Mouse (Mus musculus): ENCODE results near the gene Igfbp6.

Gene Igfbp6

DNA sequence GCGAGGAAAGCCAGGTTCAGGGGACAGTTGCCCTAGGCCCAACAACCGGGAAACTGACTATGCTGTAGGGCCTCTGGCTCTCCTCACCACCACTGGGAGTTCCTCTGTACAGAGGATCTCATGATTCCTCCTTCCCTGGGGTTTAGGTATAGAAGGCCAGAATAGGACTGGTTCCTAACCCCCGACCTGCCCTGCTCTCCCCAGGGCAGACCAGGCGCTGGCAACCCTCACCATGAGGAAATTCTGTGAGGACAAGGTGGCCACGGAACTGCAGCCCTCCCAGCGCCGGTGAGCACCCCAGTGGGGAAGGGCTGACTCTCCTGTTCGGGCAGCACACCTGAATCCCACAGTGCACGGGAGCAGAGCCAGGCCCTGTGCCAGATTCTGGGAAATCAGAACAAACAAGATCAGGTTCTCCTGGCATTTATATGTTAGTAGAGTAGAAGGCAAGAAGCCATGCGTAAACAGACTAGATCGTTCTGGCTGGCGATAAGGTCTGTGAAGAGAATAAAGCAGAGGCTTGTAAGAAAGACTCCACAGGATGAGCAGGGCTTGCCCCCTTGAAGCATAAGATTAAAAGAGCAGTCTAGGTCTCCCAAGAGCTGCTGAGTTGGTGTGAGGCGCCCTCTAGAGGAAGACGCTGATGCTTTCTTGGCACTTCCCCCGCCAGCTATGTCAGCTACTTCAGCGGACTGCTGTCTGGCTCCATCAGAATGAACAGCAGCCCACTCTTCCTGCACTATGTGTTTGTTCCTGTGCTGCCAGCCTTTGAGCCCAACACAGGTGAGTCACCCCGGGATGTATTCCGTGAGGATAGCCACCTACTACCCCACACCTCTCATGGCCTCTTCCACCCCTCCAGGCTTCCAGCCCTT lies 35.3 kb upstream of the Igfbp6 start:
- no peak for DNase-seq (ENCODE audit: low spot score)

DNA sequence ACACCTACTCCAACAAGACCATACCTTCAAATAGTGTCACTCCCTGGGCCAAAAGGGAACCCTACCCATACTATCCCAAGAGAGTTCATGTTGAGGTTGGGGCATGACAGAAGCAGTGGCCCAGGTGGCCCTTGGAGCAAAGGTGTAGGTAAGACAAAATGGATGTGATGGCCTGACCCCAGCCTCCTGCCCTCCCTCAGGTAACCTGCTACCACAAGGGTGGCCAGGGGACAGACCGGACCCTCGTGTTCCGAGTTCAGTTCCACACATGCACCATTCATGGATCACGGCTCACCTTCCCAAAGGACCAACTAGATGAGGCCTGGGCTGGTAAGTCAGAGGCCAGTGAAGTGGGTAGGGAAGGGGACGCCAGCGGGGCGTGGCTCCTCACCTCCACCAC lies 33.9 kb upstream of the Igfbp6 start:
- DNase-seq (ENCODE audit: low spot score), result no peak

- DNase-seq (ENCODE audit: low spot score), result no peak
Measured at GRCm38 (mm10) chr15:102110701-102111494, 33.3 kb upstream of the Igfbp6 start.

DNA sequence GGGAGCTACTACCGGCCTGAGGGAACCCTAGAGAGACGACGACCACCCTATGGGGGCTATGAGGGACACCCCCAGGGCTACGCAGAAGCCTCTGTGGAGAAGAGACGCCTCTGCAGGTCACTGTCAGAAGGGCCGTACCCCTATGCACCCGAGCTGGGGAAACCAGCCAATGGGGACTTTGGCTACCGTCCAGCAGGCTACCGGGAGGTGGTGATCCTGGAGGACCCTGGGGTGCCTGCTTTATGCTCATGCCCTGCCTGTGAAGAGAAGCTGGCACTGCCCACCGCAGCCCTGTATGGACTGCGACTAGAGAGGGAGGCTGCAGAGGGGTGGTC lies 32.7 kb upstream of the Igfbp6 start:
- no peak for DNase-seq (ENCODE audit: low spot score)

- DNase-seq (ENCODE audit: low spot score), result no peak
Measured at GRCm38 (mm10) chr15:102112181-102112580, 32.0 kb upstream of the Igfbp6 start.

DNA sequence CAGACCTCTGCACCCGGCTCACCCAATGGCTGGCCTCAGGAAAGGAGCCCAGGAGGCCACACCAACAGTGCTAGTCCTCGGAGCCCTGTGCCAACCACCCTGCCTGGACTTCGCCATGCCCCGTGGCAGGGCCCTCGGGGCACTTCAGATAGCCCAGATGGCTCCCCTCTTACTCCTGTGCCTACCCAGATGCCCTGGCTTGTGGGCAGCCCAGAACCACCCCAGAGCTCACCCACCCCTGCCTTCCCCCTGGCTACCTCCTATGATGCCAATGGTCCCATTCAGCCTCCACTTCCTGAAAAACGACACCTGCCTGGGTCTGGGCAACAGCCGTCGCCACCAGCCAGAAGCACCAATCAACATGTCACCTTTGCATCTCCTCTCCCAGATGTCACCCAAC lies 31.3 kb upstream of the Igfbp6 start:
- DNase-seq (ENCODE audit: low spot score), result no peak

DNA sequence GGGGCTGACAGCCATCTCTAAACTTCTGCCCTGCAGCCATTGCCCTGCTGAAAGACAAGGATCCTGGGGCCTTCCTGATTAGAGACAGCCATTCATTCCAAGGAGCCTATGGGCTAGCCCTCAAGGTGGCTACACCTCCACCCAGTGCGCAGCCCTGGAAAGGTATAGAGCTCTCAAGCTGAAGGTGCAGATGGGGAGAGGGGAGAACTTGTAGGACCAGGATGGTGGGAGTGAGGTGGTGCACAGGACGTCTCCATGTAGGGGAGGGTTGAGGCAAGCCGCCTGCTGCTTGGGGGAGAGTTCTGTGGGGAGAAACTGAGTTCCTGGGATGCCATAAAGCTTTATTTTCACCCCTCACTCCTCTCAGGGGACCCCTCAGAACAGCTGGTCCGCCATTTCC lies 30.5 kb upstream of the Igfbp6 start:
- DNase-seq (ENCODE audit: low spot score), result no peak

- no peak for DNase-seq (ENCODE audit: low spot score)
Measured at GRCm38 (mm10) chr15:102114651-102115260, 29.4 kb upstream of the Igfbp6 start.

DNA sequence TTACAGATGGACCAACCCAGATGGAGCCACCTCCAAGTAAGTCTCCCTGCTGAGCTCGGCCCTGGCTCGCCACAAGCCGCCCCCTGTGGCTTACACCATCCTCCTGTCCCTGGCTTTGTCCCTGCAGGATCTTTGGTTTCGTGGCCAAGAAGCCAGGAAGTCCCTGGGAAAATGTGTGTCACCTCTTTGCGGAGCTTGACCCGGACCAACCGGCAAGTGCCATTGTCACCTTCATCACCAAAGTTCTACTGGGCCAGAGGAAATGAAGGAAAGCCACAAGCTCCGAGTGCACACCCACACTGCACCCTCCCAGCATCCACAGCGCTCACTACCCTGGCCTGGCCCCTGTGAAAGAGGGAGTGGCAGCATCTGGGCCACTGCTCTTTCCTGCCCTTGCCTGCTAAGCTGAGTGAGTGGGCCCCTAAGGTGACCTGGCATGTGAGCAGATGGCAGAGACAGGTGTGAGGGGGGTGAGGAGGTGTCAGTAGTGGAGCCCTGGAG lies 28.4 kb upstream of the Igfbp6 start:
- no peak for DNase-seq (ENCODE audit: low spot score)

DNA sequence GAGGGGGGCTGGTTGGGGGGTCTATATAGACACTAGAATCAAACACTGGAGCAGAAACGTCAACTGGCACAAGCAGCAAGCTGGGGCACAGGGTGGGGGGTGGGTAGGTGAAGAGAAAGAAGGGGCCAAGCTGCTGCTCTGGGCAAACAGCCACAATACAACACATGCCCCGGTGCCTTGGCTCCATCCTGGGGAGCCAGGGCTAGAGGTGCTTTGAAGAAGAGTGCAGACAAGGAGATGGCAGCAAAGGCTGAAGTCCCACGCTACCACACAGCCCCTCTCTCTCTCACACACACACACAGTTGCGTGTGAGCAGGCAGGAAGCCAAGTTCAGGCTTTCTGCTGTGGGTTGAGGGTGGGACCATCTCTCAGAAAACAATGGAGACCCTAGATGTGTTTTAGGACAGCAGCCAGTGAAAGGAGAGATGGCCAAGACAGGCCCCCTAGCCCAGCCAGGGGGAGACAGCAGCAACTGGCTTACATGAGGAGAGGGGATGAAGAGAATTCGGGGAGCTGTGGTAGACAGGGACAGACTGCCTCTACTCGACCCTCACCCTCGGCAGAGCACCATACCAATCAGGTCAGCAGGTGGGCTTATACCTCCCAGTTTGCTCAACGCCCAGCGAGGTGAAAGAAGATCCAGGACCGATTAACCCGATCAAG lies 27.3 kb upstream of the Igfbp6 start:
- DNase-seq (ENCODE audit: low spot score), result no peak

GRCm38 (mm10) chr15:102117461-102118443 lies 26.4 kb upstream of the Igfbp6 start:
- DNase-seq (ENCODE audit: low spot score), result no peak

GRCm38 (mm10) chr15:102118591-102118990 lies 25.6 kb upstream of the Igfbp6 start:
- DNase-seq (ENCODE audit: low spot score), result no peak

GRCm38 (mm10) chr15:102119121-102119830 lies 24.9 kb upstream of the Igfbp6 start:
- no peak for DNase-seq (ENCODE audit: low spot score)

GRCm38 (mm10) chr15:102119831-102120170 lies 24.4 kb upstream of the Igfbp6 start:
- DNase-seq (ENCODE audit: low spot score), result no peak

GRCm38 (mm10) chr15:102120530-102120929 lies 23.6 kb upstream of the Igfbp6 start:
- DNase-seq (ENCODE audit: low spot score), result no peak

DNA sequence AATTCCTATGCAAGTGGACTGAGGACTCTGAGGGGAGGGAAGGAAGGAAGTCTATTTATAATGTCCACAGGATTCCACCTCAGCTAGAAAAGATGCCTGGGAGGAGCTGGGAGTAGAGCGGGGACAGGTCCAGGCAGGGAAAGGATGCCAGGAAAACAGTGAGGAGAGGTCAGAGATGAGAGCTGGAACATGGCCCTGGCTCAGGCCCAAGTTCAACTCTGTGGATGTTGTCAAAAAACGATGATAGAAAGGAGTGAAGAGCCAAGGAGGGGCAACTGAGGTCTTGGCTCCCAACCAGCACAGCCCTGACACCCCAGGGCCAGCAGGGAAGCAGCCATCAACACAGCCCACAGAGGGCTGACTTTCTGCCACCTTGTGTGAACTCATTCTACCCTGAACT lies 17.9 kb upstream of the Igfbp6 start:
- DNase-seq (ENCODE audit: low spot score), result no peak

- DNase-seq (ENCODE audit: low spot score), result no peak
Measured at GRCm38 (mm10) chr15:102133314-102133713, 10.8 kb upstream of the Igfbp6 start.

GRCm38 (mm10) chr15:102134709-102135108 lies 9.5 kb upstream of the Igfbp6 start:
- no peak for DNase-seq (ENCODE audit: low spot score)

GRCm38 (mm10) chr15:102135522-102136128 lies 8.5 kb upstream of the Igfbp6 start:
- DNase-seq (ENCODE audit: low spot score), result no peak

Measured in urinary bladder, postnatal 10 days (tissue).